Mouse (Mus musculus) embryonic facial prominence, embryonic 14.5 days (tissue): ENCODE data around the gene Cobl. TPM values are rescaled to one million over a fixed set of nuclear protein-coding genes. Genes with fewer than 3 reads are reported as not detected.

Experiments used
- ATAC-seq: fragments of 200-750 bp; cut with Nextera tagmentation; 2 replicates; pipeline ENCODE4 v1.8.0; 2017; ENCODE audit warnings: low read depth, moderate number of reproducible peaks, moderate TSS enrichment
- DNase-seq: peaks from one replicate; pipeline ENCODE4 v3.0.0-alpha.2; 2015; ENCODE audit warnings: low spot score
- H3K27ac ChIP-seq: fragments of 300-500 bp; sonication (generic); replicated peaks from 2 replicates; pipeline ENCODE4 v1.5.1; 2014; ENCODE audit warnings: low read depth, mild to moderate bottlenecking, low read length, moderate library complexity
- H3K27me3 ChIP-seq: fragments of 300-500 bp; sonication (generic); replicated peaks from 2 replicates; pipeline ENCODE4 v1.6.1; 2014; ENCODE audit warnings: low read length; ENCODE audit not compliant: control insufficient read depth, insufficient read depth
- H3K36me3 ChIP-seq: fragments of 300-500 bp; sonication (generic); 2 replicates; pipeline ENCODE4 v1.6.1; 2014; ENCODE audit warnings: low read length, mixed read lengths; ENCODE audit not compliant: control insufficient read depth, insufficient read depth
- H3K4me1 ChIP-seq: fragments of 300-500 bp; sonication (generic); 2 replicates; pipeline ENCODE4 v1.6.1; 2014; ENCODE audit warnings: antibody characterized with exemption, low read length; ENCODE audit not compliant: control insufficient read depth, insufficient read depth
- H3K4me2 ChIP-seq: fragments of 300-500 bp; sonication (generic); 2 replicates; pipeline ENCODE4 v1.6.1; 2014; ENCODE audit warnings: low read depth, mild to moderate bottlenecking, low read length, moderate library complexity, mixed read lengths
- H3K4me3 ChIP-seq: fragments of 300-500 bp; sonication (generic); 2 replicates; pipeline ENCODE4 v1.5.1; 2014; ENCODE audit warnings: low read depth, mild to moderate bottlenecking, low read length
- H3K9ac ChIP-seq: fragments of 300-500 bp; sonication (generic); 2 replicates; pipeline ENCODE4 v1.6.1; 2014; ENCODE audit warnings: low read depth, mild to moderate bottlenecking, low read length, moderate library complexity, mixed read lengths
- H3K9me3 ChIP-seq: fragments of 300-500 bp; sonication (generic); 2 replicates; pipeline ENCODE4 v1.6.1; 2016; ENCODE audit warnings: low read length; ENCODE audit not compliant: control insufficient read depth
- WGBS: fragments of 180-500 bp; shearing (Covaris S2); extraction: QIAGEN DNeasy Blood & Tissue Kit; methylation state at CpG from one replicate; pipeline ENCODE4 v1.1.7; 2014; 5-methylcytosine and 5-hydroxymethylcytosine counted together
- polyA plus RNA-seq: library from polyadenylated mRNA; unstranded; fragments of >200 nt; fragmentation: Nextera tagmentation; extraction: Ambion mirVana; gene quantifications from 2 replicates; pipeline ENCODE4 v1.2.1, GENCODE M21; 2014

The Cobl gene
- polyA plus RNA-seq, 1 experiment from 2014 or later: 62.0 TPM

- no peaks in the 10 kb centered on the region for H3K9me3 ChIP-seq
- H3K27ac ChIP-seq: peak overlapping the region; percentile 44; the same call in 1 of the 2 replicates
- no peak overlapping the region for H3K4me2 ChIP-seq
- peak; percentile 76 for ATAC-seq
- WGBS: 28% methylated on average over 5 of the region's 5 CpGs
- H3K4me1 ChIP-seq: no peaks in the 10 kb centered on the region
- no peaks in the 10 kb centered on the region for H3K36me3 ChIP-seq
- H3K9ac ChIP-seq: no peak overlapping the region
- no peaks in the 10 kb centered on the region for H3K27me3 ChIP-seq
- peak; percentile 77 for DNase-seq
- no peak overlapping the region for H3K4me3 ChIP-seq
Measured at GRCm38 (mm10) chr11:12473625-12474298, 9.0 kb upstream of the Cobl start.

- H3K27me3 ChIP-seq: peaks cover 11% of the 10 kb centered on the region; the same call in 1 of the 2 replicates
- H3K36me3 ChIP-seq: no peaks in the 10 kb centered on the region
- no peak overlapping the region for H3K4me2 ChIP-seq
- H3K4me3 ChIP-seq: no peak overlapping the region
- no peak for ATAC-seq
- no peak for DNase-seq
- WGBS: 71% methylated on average over 1 of the region's 1 CpGs
- no peaks in the 10 kb centered on the region for H3K9me3 ChIP-seq
- no peak overlapping the region for H3K27ac ChIP-seq
- H3K9ac ChIP-seq: no peak overlapping the region
- no peaks in the 10 kb centered on the region for H3K4me1 ChIP-seq
Measured at GRCm38 (mm10) chr11:12469638-12470037, 4.9 kb upstream of the Cobl start.

- no peak overlapping the region for H3K9ac ChIP-seq
- no peak overlapping the region for H3K4me2 ChIP-seq
- H3K9me3 ChIP-seq: no peaks in the 10 kb centered on the region
- H3K4me1 ChIP-seq: no peaks in the 10 kb centered on the region
- H3K4me3 ChIP-seq: no peak overlapping the region
- ATAC-seq: no peak
- H3K27me3 ChIP-seq: peaks cover 18% of the 10 kb centered on the region
- no peak overlapping the region for H3K27ac ChIP-seq
- no peak for DNase-seq
- WGBS: 55% methylated on average over 2 of the region's 2 CpGs
- H3K36me3 ChIP-seq: no peaks in the 10 kb centered on the region
Measured at GRCm38 (mm10) chr11:12468661-12469060, 3.9 kb upstream of the Cobl start.

GRCm38 (mm10) chr11:12467836-12468235 lies 3.1 kb upstream of the Cobl start:
- H3K9me3 ChIP-seq: no peaks in the 10 kb centered on the region
- DNase-seq: no peak
- no peak overlapping the region for H3K4me2 ChIP-seq
- no peak overlapping the region for H3K27ac ChIP-seq
- no peak overlapping the region for H3K4me3 ChIP-seq
- H3K9ac ChIP-seq: no peak overlapping the region
- ATAC-seq: no peak
- H3K4me1 ChIP-seq: no peaks in the 10 kb centered on the region
- H3K36me3 ChIP-seq: no peaks in the 10 kb centered on the region
- peaks cover 21% of the 10 kb centered on the region for H3K27me3 ChIP-seq
- WGBS: 88% methylated on average over 1 of the region's 1 CpGs

GRCm38 (mm10) chr11:12467217-12467616 lies 2.5 kb upstream of the Cobl start:
- Histone ChIP-seq H3K9me3 (no peaks in the 10 kb centered on the region), H3K4me3 (no peak overlapping the region), H3K4me1 (no peaks in the 10 kb centered on the region), H3K27ac (no peak overlapping the region), H3K27me3 (peaks cover 21% of the 10 kb centered on the region), H3K9ac (no peak overlapping the region), H3K36me3 (no peaks in the 10 kb centered on the region), H3K4me2 (no peak overlapping the region)
- ATAC-seq: no peak
- WGBS: 32% methylated on average over 2 of the region's 2 CpGs
- no peak for DNase-seq

- ATAC-seq (no peak), DNase-seq (no peak)
- WGBS: 78% methylated on average over 1 of the region's 1 CpGs
- Histone ChIP-seq H3K9me3 (no peaks in the 10 kb centered on the region), H3K4me3 (no peak overlapping the region), H3K36me3 (no peaks in the 10 kb centered on the region), H3K4me2 (no peak overlapping the region), H3K27ac (no peak overlapping the region), H3K9ac (no peak overlapping the region), H3K4me1 (no peaks in the 10 kb centered on the region), H3K27me3 (peaks cover 21% of the 10 kb centered on the region)
Measured at GRCm38 (mm10) chr11:12466606-12467005, 1.8 kb upstream of the Cobl start.

GRCm38 (mm10) chr11:12465229-12465628 lies 469 bp upstream of the Cobl start:
- Histone ChIP-seq H3K9me3 (no peaks in the 10 kb centered on the region), H3K4me3 (peak overlapping the region; percentile 67), H3K27me3 (peaks cover 21% of the 10 kb centered on the region), H3K27ac (no peak overlapping the region), H3K9ac (peak overlapping the region; percentile 69; the same call in 1 of the 2 replicates), H3K36me3 (no peaks in the 10 kb centered on the region), H3K4me1 (no peaks in the 10 kb centered on the region), H3K4me2 (peak overlapping the region; percentile 87)
- no peak for DNase-seq
- peak; percentile 55; the same call in 1 of the 2 replicates for ATAC-seq
- WGBS: 33% methylated on average over 1 of the region's 1 CpGs

DNA sequence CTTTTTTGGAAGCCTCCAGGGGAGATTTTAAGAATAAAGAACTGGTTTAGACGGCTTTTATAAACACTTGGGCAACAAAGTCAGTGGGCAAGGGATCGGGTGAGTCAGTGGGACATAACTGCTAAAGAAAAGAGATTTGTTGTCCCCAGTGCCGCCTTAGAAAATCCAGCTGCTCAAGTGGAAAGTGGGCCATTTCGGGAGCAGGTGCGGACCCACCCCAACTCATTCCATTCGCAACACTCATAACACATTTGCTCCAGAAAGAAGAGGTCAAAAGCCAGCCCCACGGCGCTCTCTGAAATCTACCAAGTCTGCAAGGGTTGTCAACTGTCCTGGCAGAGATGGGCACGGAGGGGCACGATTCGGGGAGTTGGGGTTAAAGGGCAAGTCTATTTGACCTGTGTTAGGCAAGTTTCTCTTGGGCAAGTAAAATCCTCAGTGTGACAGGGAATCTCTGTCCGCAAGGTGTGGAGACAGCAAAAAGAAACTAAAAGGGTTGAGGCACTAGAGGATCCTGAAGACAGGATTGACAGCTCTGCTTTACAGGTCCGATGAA lies 1.1 kb downstream of the Cobl start:
- Histone ChIP-seq H3K4me2 (peak overlapping the region; percentile 87), H3K4me3 (peak overlapping the region; percentile 67), H3K9me3 (no peaks in the 10 kb centered on the region), H3K4me1 (peaks cover 4% of the 10 kb centered on the region; the same call in 1 of the 2 replicates), H3K9ac (0 out of 2 replicates have a peak overlapping the region, but pooled peaks have one; percentile 69), H3K27ac (no peak overlapping the region), H3K27me3 (peaks cover 21% of the 10 kb centered on the region), H3K36me3 (no peaks in the 10 kb centered on the region)
- 51% methylated on average over 13 of the region's 13 CpGs for WGBS
- ATAC-seq: no peak
- no peak for DNase-seq
